Mouse (Mus musculus): Measurements from ENCODE around the gene Evi5l.

Evi5l gene

DNA sequence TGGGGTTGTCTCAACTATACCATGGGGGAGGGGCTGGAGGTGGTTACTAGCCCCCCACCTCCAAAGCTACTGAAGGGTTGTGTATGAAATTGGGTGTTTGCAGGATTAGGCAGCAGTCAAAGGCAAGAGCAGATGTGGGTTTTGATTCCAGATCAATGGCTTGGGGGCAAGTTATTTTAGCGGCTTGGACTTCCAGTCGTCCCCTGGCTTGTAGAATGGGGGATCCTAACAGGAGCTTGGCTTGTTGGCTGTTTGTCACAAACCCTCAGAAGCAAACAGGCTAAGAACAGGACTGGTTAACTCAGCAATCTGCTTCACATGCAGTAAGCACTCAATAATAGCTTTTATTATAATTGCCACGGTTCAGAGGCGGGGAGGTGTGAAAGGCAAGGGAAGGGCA is 91.0 kb downstream of the Evi5l start:
- in situ Hi-C loops (cut with MboI; ENCODE audit: unreplicated experiment in 2 of 2) = loop anchor here (5.0 to 10.0 kb wide), 4 partner anchors 65 to 257 kb away; no protein-coding TSS in a partner anchor

DNA sequence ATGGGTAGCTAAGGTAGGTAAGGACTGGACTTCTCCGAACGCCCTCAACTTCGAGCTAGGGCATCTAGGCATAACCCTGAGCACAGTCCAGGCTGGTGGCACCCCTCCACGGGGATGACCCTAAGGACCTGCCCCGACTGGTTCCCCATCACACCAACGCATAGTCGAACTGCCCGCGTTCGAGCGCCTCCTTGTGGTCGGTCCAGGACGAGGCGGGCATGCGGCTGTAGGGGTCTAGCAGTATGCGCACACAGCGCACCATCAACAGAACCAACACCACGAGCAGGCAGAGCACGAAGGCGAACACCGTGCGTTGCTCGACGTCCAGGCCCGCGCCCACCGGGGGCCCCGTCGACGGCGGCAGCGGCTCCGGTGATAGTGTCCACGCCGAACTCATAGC is 91.9 kb downstream of the Evi5l start:
- in situ Hi-C loops (cut with MboI; ENCODE audit: unreplicated experiment in 2 of 2) = loop anchor here (5.0 to 10.0 kb wide), 4 partner anchors 64 to 257 kb away; no protein-coding TSS in a partner anchor

DNA sequence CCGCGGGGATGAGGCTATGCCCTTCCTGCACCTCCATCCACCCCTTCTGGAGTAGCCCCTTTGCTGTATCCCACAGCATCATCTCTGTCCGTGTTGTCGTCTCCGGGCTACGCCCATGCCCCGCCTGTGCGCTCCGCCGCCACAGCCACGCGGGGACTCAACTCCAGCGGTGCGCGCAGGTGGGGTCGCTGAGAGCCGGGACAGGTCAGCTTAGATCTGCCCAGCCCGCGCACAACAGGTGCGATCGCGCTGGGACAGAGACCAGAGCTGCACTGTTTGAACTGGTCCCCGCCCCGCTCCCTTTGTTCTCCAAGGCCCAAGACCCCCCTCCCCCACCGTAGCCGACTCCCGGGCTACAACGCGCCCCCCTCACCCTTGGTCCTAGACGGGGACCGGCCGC is 92.3 kb downstream of the Evi5l start:
- in situ Hi-C loops (cut with MboI; ENCODE audit: unreplicated experiment in 2 of 2) = loop anchor here (5.0 to 10.0 kb wide), 4 partner anchors 64 to 256 kb away; no protein-coding TSS in a partner anchor

DNA sequence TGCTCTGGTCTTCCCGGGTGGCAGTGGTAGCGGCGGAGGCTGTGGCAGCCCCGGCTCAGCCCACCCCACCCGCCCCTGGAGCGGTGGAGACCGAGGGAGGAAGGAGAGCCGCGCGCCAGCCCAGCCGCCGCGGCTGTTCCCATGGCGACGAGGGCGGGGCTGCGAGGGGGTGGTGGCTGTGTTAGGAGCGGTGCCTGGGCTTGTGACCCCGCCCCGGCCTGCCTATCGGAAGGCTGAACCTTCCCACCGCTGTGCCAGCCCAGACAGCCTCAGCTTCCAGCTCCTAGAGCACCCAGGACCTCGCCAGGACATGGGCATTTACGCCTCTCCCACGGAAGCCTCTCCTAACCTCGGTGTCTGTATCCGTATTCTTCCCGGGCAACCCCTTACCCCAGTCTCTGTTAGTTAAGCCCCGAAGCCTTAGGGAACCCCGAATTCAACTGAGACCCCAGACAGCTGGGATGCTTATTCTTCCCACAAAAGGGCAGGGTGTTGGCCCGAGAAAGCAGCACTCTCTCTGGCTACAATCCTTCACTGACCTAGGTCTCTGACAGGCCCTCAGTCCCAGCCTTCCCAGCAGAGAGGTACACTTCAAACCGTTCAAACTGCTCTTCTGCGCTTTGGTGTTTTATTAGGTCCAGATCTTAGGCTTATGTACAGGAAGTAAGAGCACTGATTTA is 92.9 kb downstream of the Evi5l start, which contains the start of gene Ctxn1:
Gene Ctxn1 (minus strand): TSS at position 150 of the 680 bp plus-strand sequence.
- in situ Hi-C loops (cut with MboI; ENCODE audit: unreplicated experiment in 2 of 2) = loop anchor here (5.0 to 10.0 kb wide), 4 partner anchors 63 to 256 kb away; no protein-coding TSS in a partner anchor

DNA sequence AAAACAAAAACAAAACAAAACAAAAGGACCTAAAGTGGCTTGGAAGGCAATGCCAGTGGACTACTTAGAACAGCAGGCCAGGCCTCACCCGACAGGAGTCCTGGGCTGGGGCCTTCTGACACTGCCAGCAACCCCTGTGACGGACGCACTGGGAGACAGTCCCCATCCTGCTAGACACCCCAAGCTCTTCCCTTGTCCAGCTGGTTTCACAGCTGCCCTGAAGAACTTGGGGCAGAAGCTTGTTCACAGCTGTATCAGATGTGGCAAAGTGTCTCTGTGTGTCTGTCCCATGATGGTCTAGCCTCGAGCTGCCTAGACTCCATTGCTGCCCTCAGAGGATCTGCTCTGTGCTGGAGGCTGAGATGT is 93.4 kb downstream of the Evi5l start:
- in situ Hi-C loops (cut with MboI; ENCODE audit: unreplicated experiment in 2 of 2) = loop anchor here (5.0 to 10.0 kb wide), 6 partner anchors 62 to 255 kb away; no protein-coding TSS in a partner anchor

Measured in v-Abl transformed pro-B cells (cell line).